Mouse (Mus musculus): ENCODE measurements around the gene Slc2a12.

Slc2a12 gene

GRCm38 (mm10) chr10:22728257-22728656 lies 83.4 kb downstream of the Slc2a12 start:
- no peak for DNase-seq (ENCODE audit: low spot score)

DNA sequence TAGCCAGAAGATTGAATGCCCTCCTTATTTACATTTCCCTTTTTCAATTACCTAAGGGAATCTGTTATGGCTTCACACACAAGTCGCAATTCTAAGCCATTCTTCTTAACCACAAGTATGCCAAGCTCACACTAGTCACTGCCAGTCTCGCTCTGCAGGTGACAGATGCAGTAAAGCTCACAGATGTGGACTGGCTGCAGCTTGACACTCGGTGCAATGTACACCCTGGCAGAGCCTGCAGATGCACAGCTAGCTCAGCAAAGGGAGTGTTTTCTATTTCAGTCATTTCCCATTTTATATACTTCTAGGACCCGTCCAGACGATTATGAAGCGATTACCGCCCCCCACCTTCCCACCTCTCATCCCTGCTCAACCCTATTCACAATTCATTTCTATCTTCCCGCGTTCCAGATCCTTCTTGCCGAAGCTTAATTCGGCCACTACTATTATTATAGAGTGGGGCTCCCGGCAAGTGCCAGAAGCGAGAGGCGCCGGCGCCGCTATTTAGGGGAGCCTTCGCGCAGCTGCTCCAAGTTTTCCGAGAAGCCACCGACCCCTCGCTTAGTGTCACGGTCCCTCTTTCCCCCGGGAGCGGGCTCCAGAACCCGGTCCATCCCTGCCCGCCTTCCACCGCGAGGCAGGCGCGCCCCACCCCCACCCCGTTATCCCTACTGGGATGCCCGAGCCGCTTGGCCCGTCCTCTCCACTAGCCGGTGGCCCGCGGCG lies 85.6 kb downstream of the Slc2a12 start:
- DNase-seq (ENCODE audit: low spot score) = no peak

DNA sequence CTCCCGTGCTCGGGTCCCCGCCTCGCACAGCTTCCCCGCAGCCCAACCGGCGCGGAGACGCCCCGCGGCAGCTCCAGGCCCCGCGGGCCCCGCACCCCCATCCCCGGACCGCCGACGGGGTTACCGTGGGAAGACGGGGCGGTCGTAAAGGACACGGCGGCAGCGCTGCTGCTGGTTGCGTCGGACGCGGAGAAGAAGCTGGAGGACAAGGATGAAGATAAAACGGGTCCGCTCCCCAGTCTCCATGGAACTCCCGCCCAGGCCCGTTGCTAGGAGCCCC lies 86.1 kb downstream of the Slc2a12 start:
- no peak for DNase-seq (ENCODE audit: low spot score)

DNA sequence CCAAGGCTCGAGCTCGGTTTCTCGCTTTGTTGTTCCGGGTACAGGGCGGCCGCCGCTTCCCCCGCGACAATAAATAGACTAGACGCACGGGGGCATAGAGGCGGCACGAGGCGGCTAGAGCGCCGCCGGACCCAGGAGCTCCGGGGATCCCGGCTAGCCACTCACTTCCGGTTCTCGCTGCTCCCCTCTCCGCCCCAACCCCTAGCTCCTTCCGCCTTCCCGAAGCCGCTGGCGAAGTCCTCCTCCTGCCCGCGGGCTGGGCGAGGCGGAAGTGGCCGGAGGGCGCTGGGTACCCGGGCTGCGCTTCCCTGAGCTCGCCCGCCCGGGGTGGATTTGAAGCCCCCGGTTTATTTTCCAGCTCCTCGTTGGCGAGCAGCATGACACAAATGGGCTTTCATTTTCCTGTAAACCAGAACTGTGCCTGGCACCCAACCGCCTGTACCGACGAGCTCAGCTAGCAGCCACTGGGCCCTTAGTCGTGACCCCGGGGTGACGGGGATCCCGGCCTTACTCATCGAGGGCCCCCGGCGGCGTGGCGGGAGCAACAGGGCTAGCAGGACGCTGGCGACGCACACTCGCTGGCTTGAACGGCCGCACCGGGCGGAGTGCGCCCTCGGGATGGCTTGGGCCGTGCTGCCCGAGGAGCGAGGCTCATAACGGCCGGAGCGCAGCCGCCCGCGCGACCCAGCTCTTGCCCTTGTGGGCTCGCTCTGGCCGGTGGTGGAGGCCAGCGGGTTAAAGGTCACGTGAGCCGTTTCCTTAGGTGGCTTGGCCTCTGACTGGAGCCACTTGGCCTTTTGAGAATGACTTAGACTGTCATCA lies 86.7 kb downstream of the Slc2a12 start, which contains the start of gene Tbpl1:
TSS of gene Tbpl1 (minus strand) at position 667 of the 822 bp plus-strand sequence.
- DNase-seq (ENCODE audit: low spot score) = peak; percentile 73

- DNase-seq (ENCODE audit: low spot score) = no peak
These were observed 87.4 kb downstream of the Slc2a12 start for GRCm38 (mm10) chr10:22732181-22732580.

DNA sequence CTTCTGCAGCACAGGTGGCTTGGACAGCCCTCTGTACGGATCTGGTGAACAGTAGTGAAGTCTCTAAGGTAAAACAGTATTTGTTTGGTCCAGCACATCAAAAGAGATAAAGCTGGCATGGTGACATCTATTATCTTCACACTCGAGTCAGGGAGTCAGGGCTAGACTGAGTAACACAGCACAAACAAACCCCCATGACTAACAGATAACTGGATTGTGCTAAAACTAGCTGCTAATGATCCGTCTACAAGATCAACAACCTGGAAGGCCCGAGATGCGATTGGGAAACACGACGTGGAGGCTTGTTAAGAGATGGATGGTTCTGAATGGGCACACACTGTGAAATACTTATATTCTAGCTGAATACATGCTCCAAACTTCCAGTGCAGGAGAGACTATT lies 101.1 kb downstream of the Slc2a12 start:
- no peak for DNase-seq (ENCODE audit: low spot score)

GRCm38 (mm10) chr10:22746334-22747322 lies 101.8 kb downstream of the Slc2a12 start:
- DNase-seq (ENCODE audit: low spot score) = no peak

DNA sequence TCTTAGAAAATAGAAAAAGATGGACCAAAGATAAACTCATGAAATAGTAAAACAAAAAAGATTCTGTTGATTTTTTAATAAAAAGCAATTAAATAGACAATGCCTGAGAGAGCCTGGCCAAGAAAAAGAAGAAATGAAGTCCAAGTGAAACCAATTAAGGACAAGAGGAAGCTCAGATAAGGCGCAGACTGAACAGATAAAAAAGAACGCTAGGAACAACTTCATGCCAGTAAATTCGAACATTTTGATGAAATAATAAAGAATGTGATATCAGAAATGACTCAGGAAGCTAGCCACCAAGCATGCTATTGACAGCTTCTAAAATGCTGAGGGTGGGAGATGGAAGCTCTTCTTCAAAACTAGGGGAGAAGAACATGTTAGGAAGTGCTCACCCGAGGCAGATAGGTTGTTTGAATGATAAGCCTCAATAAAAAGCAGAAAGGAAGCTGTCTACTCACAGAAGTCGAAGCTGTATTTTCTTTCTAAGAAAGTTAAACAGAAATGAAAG lies 106.4 kb downstream of the Slc2a12 start:
- DNase-seq (ENCODE audit: low spot score) = no peak
